Mouse (Mus musculus) ES-E14 (cell line): ENCODE measurements around the gene Chrnb4. TPM values are rescaled to one million over a fixed set of nuclear protein-coding genes. Genes with fewer than 3 reads are reported as not detected.

Source experiments
- DNase-seq: peaks from one replicate; pipeline ENCODE4 v3.0.0-alpha.2; 2013; ENCODE audit warnings: low read depth, low spot score
- H3K27ac ChIP-seq: 2 replicates; pipeline ENCODE4 v1.5.1; 2012; ENCODE audit warnings: low read depth, mild to moderate bottlenecking, low read length, moderate library complexity, mixed read lengths; ENCODE audit not compliant: poor library complexity, insufficient read depth, severe bottlenecking
- H3K36me3 ChIP-seq: 2 replicates; pipeline ENCODE4 v1.6.1; 2012; ENCODE audit warnings: mild to moderate bottlenecking, low read length, moderate library complexity, mixed read lengths; ENCODE audit not compliant: control insufficient read depth, poor library complexity, insufficient read depth, severe bottlenecking
- H3K4me1 ChIP-seq, 2 experiments: fragments of 150-350 bp in 1 of 2; sonication (generic) in 1 of 2; 2 replicates each; pipeline ENCODE4 v1.6.1; 2012; ENCODE audit warnings: low read length in 2 of 2, mild to moderate bottlenecking in 1 of 2, mixed read lengths in 1 of 2; ENCODE audit not compliant: control insufficient read depth in 2 of 2, insufficient read depth in 2 of 2, poor library complexity in 1 of 2
- H3K4me3 ChIP-seq, 2 experiments: fragments of 150-350 bp in 1 of 2; sonication (generic) in 1 of 2; 2 replicates each; pipeline ENCODE4 v1.5.1; 2012; ENCODE audit warnings: low read length in 2 of 2, low read depth in 1 of 2, mild to moderate bottlenecking in 1 of 2, mixed read lengths in 1 of 2; ENCODE audit not compliant: insufficient read depth in 1 of 2, poor library complexity in 1 of 2, severe bottlenecking in 1 of 2
- H3K9ac ChIP-seq: 2 replicates; pipeline ENCODE4 v1.6.1; 2012; ENCODE audit warnings: low read depth, mild to moderate bottlenecking, low read length, mixed read lengths; ENCODE audit not compliant: poor library complexity, insufficient read depth, severe bottlenecking
- H3K9me3 ChIP-seq: fragments of 150-350 bp; sonication (generic); 2 replicates; pipeline ENCODE4 v1.6.1; 2012; ENCODE audit warnings: low read depth, mild to moderate bottlenecking, low read length; ENCODE audit not compliant: control insufficient read depth, insufficient read depth
- CHD2 ChIP-seq: IDR thresholded peaks from 2 replicates; pipeline ENCODE4 v1.6.1; 2014; ENCODE audit warnings: mild to moderate bottlenecking, low read depth, low read length, inconsistent platforms
- HCFC1 ChIP-seq: IDR thresholded peaks from 2 replicates; pipeline ENCODE4 v1.6.1; 2012; ENCODE audit warnings: low read length, inconsistent platforms, borderline replicate concordance; ENCODE audit not compliant: insufficient read depth
- MAFK ChIP-seq: IDR thresholded peaks from 2 replicates; pipeline ENCODE4 v1.6.1; 2014; ENCODE audit warnings: mild to moderate bottlenecking, low read depth, low read length, inconsistent platforms; ENCODE audit not compliant: insufficient read depth
- ZC3H11A ChIP-seq: IDR thresholded peaks from 2 replicates; pipeline ENCODE4 v1.6.1; 2012; ENCODE audit warnings: low read depth, mild to moderate bottlenecking, inconsistent platforms, low read length, borderline replicate concordance
- ZNF384 ChIP-seq: IDR thresholded peaks from 2 replicates; pipeline ENCODE4 v1.6.1; 2012; ENCODE audit warnings: low read depth, low read length, inconsistent platforms
- in situ Hi-C, 2 experiments: fragments of 600-800 bp; cut with MboI; formaldehyde crosslinking; loops; one replicate each; pipeline ENCODE4 v1.15.1; 2025; ENCODE audit warnings: low sequenced_read_pairs in 2 of 2, inconsistent platforms in 1 of 2; ENCODE audit not compliant: unreplicated experiment in 2 of 2
- total RNA-seq: library from RNA; depleted of rRNA; stranded (reverse); fragments of 300-350 nt; gene quantifications from 2 replicates; pipeline ENCODE4 v1.2.3, GENCODE M21; 2012

Chrnb4 gene
- total RNA-seq, 1 experiment: 0.18 TPM

DNA sequence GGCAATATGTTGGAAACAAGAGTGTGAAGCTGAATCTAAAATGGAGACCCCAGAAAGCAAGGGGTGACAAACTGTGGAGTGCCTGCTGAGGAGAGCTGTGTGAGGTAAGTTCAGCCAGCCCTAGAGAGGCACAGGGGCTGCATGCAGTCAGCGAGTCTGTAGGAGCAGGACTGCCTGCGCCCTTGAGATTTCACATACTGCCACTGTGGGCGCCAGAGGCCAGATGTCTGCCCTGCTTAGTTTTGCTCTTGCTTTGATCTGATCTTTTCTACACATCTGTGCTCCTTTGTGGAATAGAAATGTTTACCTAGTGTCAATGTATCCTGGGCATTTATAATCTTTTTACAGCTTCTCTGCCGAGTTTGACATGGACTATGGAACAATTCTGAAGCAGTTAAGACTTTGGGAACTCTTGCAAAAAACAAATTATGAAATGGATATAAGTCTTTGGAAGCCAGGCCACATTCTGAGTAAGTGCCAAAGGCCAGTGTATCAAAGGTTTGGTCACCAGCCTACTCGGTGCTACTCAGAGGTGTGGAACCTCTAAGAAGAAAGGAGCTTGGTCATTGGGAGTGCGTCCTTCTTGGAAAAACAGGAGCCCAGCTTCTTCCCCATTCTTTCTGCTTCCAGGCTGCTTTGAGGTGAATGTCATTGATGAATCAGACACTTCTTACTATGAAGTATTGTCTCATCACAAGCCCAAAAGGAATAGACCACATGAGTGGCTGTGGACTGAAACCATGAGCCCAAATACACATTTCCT lies 37.8 kb downstream of the Chrnb4 start:
- no peaks in the 10 kb centered on the region for H3K36me3 ChIP-seq
- no peak overlapping the region for H3K9ac ChIP-seq
- H3K9me3 ChIP-seq: no peaks in the 10 kb centered on the region
- TF ChIP-seq CHD2: no peak
- no peak for TF ChIP-seq MAFK
- TF ChIP-seq ZC3H11A: no peak
- TF ChIP-seq ZNF384: no peak
- TF ChIP-seq HCFC1: no peak
- no peak overlapping the region for H3K27ac ChIP-seq
- in situ Hi-C loops: no loop called here
- H3K4me1 ChIP-seq: no peaks in the 10 kb centered on the region
- no peak overlapping the region for H3K4me3 ChIP-seq
- DNase-seq: no peak

DNA sequence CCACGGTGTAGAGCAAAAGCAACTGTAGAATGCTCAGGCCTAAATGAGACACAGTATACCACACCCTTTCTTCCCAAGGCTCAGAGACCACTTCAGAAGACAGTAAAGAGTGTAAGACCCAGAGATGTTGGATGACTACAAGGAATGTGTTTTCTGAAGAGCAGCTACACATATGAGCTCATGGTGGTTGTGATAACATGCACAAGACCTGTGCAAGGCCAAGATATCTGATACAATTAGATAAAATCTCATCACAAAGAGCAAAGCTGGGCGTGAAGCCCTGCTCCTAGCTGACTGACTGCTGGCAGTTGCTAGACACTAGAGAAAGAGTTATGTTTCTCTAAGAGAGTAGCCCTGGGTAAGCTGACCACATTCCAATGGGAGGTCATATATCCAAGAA lies 38.9 kb downstream of the Chrnb4 start:
- H3K9ac ChIP-seq: no peak overlapping the region
- no peak for DNase-seq
- no peaks in the 10 kb centered on the region for H3K4me1 ChIP-seq
- no peak overlapping the region for H3K4me3 ChIP-seq
- H3K27ac ChIP-seq: no peak overlapping the region
- H3K36me3 ChIP-seq: no peaks in the 10 kb centered on the region
- in situ Hi-C loops: no loop called here
- no peaks in the 10 kb centered on the region for H3K9me3 ChIP-seq
- no peak for TF ChIP-seq ZNF384
- no peak for TF ChIP-seq CHD2
- no peak for TF ChIP-seq MAFK
- no peak for TF ChIP-seq HCFC1
- no peak for TF ChIP-seq ZC3H11A

DNA sequence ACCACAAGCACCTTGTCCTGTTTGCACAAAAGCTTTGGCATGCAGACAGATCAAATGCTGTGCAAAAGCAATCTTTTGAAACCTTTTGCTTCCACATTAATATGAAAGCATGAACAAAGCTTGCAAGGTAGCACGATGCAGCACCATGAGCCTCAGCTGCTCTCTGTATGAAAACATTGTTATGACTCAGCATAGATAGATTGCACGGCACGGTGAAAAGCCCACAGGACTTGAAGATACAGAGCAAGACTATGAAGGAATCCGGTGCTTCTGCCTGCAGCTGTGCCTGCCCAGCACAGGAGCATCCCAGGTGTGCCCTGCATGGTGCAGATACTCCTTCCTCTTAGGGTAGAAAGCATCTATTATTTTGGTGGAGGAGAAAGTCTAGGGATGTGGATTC lies 45.0 kb downstream of the Chrnb4 start:
- Histone ChIP-seq H3K36me3 (no peaks in the 10 kb centered on the region), H3K9me3 (no peaks in the 10 kb centered on the region)

DNA sequence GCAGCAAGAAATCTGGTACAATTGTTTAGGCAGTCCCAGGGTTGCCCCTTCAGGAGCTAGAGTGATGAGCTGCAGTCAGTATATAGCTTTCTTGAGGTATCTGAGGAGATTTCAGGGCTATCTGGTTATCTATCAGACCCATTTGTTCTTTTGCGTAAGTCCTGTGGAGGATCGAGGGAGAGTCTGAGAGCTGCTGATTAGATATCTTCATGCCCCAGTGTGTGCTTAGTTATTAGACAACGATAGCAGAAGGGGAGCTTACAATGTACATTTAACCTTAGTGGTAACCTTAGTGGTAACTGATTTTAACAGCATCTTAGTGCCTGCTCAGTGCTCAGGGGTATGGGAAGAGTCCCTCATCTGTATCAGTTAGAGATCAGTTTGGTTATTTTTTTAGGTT lies 52.9 kb downstream of the Chrnb4 start:
- H3K4me1 ChIP-seq: peaks cover 0 to 2% of the 10 kb centered on the region in 2 experiments; a peak in 1 of 4 replicates
- H3K36me3 ChIP-seq: no peaks in the 10 kb centered on the region
- in situ Hi-C loops: no loop called here
- no peak overlapping the region for H3K27ac ChIP-seq
- no peak for DNase-seq
- H3K9me3 ChIP-seq: no peaks in the 10 kb centered on the region
- no peak overlapping the region for H3K9ac ChIP-seq
- no peak overlapping the region for H3K4me3 ChIP-seq
- no peak for TF ChIP-seq ZNF384
- no peak for TF ChIP-seq HCFC1
- no peak for TF ChIP-seq CHD2
- TF ChIP-seq MAFK: no peak
- TF ChIP-seq ZC3H11A: no peak

More for the DNA sequence above, 45.0 kb downstream of the Chrnb4 start:
- no peak overlapping the region for H3K4me3 ChIP-seq
- H3K9ac ChIP-seq: no peak overlapping the region
- H3K27ac ChIP-seq: no peak overlapping the region
- no peak for TF ChIP-seq HCFC1
- TF ChIP-seq CHD2: no peak
- TF ChIP-seq MAFK: no peak
- no peak for TF ChIP-seq ZNF384
- TF ChIP-seq ZC3H11A: no peak
- DNase-seq: no peak
- no peaks in the 10 kb centered on the region for H3K4me1 ChIP-seq
- in situ Hi-C loops: no loop called here
